Mouse (Mus musculus) testis, adult 2 months (tissue): Measurements from ENCODE around the gene Nr2f2.

Source experiments
- CTCF ChIP-seq: fragments of 200-500 bp; IDR thresholded peaks from 2 replicates; pipeline ENCODE4 v1.5.1; 2012; ENCODE audit warnings: low read depth, mild to moderate bottlenecking, inconsistent platforms, low read length, moderate library complexity; ENCODE audit not compliant: control insufficient read depth, insufficient read depth, insufficient replicate concordance
- POLR2A ChIP-seq: fragments of 200-500 bp; IDR thresholded peaks from 2 replicates; pipeline ENCODE4 v1.6.1; 2012; ENCODE audit warnings: low read depth, mild to moderate bottlenecking, inconsistent platforms, low read length, moderate library complexity; ENCODE audit not compliant: control insufficient read depth

- TF ChIP-seq CTCF, result no peak
- TF ChIP-seq POLR2A, result no peak
Measured at GRCm38 (mm10) chr7:70361383-70362364, 4.9 kb downstream of the Nr2f2 start.
